Mouse (Mus musculus): ENCODE measurements at regions not wholly inside any gene's neighbourhood (a gene's known extent, or its start where the extent isn't known, plus 50 kb on each side); places are given as distances from the start of the nearest gene placed in this dataset.

DNA sequence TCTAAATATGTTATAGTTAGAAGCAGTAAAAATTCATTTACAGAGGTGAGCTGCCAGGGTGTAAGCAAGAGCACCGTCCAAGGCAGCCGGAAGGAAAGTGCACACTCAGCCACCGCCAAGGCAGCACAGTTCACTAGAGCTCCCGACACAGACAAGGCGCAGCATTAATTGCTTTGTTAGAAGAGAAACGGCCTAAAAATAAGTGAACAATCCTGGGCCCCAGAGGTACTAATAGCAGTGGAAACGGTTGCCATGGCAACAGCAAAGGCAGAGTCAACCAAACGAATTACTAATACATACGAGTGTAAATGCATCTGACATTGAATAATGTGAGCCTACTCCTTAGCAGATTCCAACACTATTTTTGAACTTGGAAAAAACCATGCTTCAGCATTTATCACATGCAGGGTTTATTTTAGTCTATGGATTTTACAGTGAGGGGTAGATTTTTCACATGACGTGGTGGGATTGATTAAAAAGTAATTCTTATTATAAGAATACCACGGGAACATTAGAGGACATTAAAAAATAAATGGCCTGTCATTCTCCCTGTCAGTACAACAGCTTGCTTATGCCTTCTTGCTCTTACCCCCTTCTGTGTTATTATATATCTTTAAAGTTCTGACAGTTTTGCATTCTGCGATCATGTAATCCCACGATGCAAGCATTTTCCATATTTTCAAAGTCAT is 62.5 kb downstream of the Cavin4 start:
- DNase-seq (ENCODE audit: low spot score in 2 of 2) = no peak

- DNase-seq (ENCODE audit: low spot score in 2 of 2) = no peak
Observed at GRCm38 (mm10) chr4:48726349-48726835, 63.1 kb downstream of the Cavin4 start.

DNA sequence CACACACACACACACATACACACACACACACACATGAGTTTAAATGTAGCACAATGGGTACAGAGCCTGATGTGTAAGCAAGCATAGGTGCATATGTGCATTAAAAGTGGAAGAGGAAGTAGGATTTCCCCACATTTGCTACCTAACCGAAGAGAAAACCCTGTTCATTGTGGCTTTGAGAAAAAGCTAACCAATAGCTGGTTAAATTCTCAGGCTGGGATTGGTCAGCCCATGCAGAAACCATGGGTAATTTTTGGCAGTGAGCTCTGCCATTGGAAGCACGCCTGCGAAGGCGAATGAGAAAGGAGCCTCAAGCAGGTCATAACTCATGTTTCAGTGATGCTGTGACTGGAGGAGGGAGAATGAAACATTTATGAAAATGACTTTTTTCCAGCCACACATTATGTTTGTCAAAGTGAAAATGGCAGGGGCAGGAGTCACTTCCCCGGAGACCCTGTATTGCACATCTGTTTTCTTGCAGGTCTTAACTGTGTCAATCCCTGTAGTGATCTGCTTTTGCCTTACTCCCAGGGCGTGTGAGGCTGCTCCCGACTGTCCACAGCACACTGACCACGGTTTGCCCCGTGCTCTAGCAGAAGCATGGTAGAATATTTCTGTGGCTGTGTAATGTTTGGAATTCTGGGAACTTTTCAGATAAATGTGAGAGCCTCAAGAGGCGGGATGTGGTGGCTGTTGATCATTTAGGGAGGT is 71.7 kb downstream of the Cavin4 start:
- no peak for DNase-seq (ENCODE audit: low spot score in 2 of 2)

GRCm38 (mm10) chr4:48746237-48746636 is 82.9 kb downstream of the Cavin4 start:
- no peak for DNase-seq (ENCODE audit: low spot score in 2 of 2)

GRCm38 (mm10) chr4:48749566-48749965 is 86.3 kb downstream of the Cavin4 start:
- no peak for DNase-seq (ENCODE audit: low spot score in 2 of 2)

DNA sequence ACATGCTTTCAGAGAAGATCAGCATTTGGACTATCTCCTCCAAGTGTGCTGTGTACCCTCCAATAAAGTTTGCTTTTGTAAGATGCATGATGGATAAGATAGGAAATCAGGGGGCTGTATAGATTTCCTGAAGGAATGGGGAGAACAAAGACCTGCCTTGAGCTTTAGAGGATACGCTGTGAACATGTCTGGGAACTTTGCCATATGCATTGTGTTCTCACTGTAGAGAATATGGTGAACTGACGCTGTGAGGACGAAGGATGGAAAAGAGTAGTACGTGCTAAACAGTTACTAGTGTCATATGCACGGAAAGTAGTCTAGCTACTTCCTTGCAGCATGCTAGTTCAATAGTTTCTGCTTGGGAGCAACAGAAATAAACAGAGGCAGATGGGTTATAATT is 86.8 kb downstream of the Cavin4 start:
- DNase-seq (ENCODE audit: low spot score in 2 of 2) = no peak

DNA sequence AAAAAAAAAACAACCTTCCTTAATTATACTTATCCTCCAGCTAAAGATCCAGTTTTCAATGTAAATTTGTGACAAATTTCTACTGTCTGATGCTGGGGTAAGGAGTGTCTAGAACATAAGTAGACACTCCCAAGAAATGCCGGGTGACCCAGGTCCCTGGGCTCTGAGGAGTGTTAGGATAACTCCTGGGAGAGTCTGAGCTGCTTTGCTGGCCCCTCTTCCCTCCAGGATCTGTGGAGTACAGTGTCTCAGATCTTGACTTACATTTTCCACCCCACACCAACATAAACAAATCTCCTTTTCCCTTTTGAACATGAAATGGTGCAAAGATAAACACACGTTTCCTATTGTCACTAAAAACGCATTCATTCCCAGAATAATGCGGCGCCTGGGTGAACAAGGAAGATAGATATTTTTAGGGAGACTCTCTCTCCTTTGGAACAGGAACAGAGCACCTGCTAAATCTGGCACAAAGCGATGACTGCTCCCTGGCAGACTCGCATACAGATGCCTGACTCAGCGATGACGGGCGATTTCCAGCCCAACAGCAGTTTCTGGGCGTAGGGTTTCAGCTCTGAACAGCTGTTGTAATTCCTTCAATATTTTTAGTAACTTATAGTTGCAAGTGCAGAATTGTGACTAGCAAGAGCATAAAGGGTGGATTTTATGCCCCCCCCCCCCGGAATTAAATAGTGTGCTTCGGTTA is 91.3 kb downstream of the Cavin4 start:
- no peak for DNase-seq (ENCODE audit: low spot score in 2 of 2)

DNA sequence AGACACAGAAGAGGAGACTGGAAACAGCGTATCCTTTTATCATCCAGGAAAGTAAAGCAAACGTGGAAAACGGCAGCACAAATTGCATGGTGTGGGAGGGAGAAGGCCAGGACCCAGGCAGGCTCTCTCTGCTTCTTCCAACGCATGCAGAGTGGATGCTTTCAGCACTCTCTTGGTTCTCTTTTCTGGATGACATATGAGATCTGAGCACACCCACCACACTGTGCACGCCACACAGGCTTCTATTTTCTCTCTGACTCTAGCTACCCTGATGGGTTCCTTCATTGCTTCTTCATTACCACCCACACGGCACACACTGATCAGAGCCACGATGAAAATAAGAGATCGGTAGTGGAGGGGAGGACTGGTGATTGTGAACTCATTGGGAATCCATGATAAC is 97.3 kb downstream of the Cavin4 start:
- no peak for DNase-seq (ENCODE audit: low spot score in 2 of 2)

- DNase-seq (ENCODE audit: low spot score in 2 of 2) = no peak
Observed at GRCm38 (mm10) chr4:48766458-48766857, 103.1 kb downstream of the Cavin4 start.

DNA sequence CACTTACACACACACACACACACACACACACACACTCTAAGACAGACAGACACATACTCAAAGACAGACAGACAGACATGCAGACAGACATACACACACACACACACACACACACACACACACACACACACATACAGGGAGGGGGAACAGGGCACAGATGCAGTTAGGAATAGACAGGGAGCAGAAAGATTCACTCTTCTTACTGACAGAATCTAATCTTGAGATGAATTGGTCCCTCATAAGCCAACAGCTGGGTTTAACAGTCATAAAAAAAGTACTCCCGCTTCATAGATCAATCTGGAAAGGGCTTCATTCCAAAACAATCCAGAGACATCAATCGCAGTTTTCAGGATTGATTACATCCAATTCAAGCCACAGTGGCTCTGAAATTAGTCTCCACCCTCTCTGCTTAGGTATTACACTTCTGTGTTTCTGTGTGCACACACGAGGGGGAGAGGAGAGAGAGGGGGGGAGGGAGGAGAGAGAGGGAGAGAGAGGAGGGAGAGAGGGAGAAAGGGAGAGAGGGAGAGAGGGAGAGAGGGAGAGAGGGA is 107.2 kb downstream of the Cavin4 start:
- DNase-seq (ENCODE audit: low spot score in 2 of 2) = no peak

- no peak for DNase-seq (ENCODE audit: low spot score in 2 of 2)
Observed at GRCm38 (mm10) chr4:48770954-48771665, 107.8 kb downstream of the Cavin4 start.

DNA sequence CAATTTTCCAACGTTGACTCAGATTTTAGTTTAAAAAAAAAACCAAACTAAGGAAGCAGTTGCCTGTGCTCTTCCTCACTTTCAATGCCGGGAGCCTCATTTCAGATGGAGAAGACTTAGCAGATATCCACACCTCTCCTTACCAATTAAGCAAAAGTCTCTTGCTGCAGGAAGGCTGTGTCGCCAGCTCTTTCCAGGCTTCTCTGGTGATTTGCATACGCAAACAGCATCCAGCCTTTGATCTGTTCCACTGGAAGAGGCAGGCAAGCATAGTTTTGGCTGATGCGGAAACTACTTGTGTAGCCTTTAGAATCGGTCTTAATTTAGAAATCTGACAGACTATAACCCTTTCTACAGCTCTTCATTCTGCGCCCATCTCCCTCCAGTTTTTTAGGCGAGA is 108.5 kb downstream of the Cavin4 start:
- DNase-seq (ENCODE audit: low spot score in 2 of 2) = no peak

GRCm38 (mm10) chr4:48779202-48779905 is 116.0 kb downstream of the Cavin4 start:
- peak in 1 of 2 experiments; percentile 76 for DNase-seq (ENCODE audit: low spot score in 2 of 2)

DNA sequence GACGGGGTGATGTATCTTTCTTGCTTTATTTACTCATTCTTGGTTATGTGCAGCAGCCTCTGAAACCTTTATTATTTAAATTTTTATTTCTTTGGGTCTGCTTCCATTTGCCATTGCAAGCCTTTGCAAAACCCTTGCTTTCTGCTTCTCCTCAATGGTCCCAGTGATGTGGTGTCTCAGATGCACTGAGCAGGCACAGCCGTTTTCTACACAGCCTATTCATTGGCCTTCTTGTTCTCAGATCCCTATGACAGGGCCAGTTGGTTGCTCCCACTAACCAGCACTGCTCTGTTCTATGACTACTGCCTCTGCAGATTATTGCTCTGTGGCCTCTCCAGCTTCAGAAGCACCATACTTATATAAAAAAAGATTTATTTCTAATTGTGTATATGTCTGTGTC is 116.6 kb downstream of the Cavin4 start:
- DNase-seq (ENCODE audit: low spot score in 2 of 2) = no peak

DNA sequence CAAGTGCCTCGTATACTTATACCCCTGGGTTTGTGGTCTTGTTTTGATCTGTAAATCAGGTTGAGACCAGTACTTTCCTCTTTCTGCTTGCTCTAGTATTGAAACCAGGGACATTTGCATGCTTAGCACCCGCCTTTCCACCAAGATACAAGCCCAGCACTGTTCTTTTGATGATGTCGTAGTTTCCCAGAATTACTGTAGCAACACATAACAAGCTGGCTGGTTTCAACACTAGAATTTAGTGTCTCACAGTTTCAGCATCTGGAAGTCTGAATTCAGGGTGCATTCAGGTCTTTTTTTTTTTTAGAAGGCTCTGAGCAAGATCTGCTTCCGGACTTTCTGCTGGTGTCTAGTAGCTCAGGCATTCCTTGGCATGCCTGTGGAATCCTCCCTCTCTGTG is 117.8 kb downstream of the Cavin4 start:
- DNase-seq (ENCODE audit: low spot score in 2 of 2) = no peak

GRCm38 (mm10) chr4:48782686-48783085 is 119.4 kb downstream of the Cavin4 start:
- DNase-seq (ENCODE audit: low spot score in 2 of 2) = no peak

DNA sequence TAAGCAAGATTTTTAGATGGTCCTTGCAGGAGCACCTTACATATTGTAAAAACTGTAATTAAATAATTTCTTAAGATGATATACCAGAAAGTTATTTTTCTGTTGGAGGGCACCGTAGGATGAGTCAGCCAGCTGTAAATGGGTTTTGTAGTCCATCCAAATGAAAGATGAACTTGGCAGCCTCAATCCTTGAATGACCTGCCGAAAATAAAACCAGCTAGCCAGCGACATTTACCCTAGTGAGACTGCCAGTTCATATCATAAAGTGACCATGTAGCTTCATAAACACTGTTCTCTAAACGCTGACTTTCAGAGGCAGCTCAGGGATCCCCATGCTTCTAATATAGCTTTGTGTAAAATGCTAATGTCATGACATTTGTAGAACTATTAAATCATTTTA is 127.8 kb downstream of the Cavin4 start:
- no peak for DNase-seq (ENCODE audit: low spot score in 2 of 2)

DNA sequence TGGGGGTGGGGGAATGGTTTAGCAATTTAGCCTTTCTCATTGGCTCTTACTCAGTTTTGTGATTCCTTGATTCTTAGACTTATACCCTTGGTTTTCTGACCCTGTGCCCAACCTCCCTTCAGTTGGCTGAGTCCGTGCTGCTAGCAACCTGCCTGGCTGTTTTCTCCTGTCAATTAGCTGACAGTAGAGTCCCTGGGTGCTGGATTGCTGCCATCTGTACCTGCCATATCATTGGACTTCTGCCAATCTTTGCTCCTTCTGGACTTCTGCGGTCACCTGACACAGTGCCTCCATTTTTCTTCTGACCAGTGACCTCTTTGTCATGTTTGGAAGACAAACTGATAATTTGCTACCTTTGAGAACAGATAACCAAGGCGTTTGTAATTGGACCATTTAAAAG is 140.5 kb downstream of the Cavin4 start:
- DNase-seq (ENCODE audit: low spot score in 2 of 2) = no peak

DNA sequence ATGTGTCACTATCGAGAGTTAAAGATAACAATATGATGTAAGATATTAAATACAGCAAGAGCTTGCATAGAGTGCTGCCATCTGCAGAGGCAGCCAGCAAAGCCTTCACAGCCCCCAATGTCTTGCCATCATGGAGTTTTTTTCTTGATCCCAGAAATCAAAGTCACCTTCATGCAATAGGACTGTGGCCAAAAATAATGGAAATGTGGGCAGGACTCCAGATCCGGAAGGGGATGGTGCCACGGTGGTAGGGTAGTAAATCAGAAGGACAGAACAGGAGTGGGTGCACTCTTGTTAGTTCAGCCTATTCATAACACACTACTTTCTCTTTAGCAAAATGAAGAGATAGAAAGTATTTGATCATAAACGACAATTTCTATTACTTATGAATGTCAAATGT is 145.3 kb downstream of the Cavin4 start:
- DNase-seq (ENCODE audit: low spot score in 2 of 2) = no peak

DNA sequence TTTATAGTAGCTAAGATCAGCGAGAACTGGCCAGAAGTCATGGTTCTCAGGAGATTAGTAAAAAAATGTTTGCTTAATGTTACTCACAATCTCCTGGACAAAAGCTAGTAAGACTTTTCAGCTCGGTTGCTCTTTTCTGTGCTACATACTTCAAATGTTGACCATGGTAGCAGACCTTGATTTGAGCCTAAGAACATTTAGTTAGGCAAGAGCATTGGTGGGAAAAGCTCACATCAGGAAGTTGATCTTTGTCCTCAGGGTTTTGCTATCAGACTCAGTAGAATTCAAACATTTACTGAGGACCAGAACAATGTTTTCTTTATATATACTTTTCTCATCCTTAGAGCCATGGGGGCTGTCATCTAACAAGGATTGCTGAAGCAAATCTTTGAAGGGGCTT is 170.4 kb downstream of the Cavin4 start:
- DNase-seq (ENCODE audit: low spot score in 2 of 2) = no peak

DNA sequence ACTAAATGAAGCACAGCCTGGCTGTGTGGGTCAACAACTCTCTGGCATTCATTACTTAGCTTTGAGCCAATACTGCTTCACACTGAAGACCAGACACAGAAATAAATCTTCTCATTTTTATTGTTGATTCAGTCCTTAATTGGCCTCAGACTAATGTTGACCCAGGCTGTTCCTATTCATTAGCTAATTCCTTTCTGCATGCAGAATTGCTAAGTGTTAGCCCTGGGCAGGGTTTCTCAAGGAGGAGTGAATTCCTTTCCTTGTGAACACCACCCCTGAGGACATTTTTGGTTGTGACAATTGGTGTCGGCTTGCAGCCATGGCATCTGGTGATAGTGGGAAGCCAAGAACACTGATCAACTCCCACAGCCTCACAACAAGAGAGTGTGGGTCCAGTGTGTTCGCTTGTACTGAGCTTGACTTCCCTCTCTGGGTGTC is 179.5 kb downstream of the Cavin4 start:
- no peak for DNase-seq (ENCODE audit: low spot score in 2 of 2)
